Mouse (Mus musculus): ENCODE measurements around the gene Gna14. TPM values are rescaled to one million over a fixed set of nuclear protein-coding genes. Genes with fewer than 3 reads are reported as not detected.

Gene Gna14
- polyA plus RNA-seq, 1 experiment from 2014 or later, result 0.83 TPM

GRCm38 (mm10) chr19:16457127-16457526, 21.6 kb downstream of the Gna14 start:
- no peaks in the 10 kb centered on the region for H3K4me1 ChIP-seq
- H3K4me3 ChIP-seq, result no peak overlapping the region
- 79% methylated on average over 6 of the region's 6 CpGs for WGBS
- H3K4me2 ChIP-seq (replicated peaks), result no peak overlapping the region
- no peak overlapping the region for H3K9ac ChIP-seq
- no peaks in the 10 kb centered on the region for H3K27me3 ChIP-seq
- no peak overlapping the region for H3K27ac ChIP-seq
- ATAC-seq (ENCODE audit: insufficient number of reproducible peaks, insufficient read depth, low FRiP score, low TSS enrichment), result no peak
- H3K36me3 ChIP-seq, result no peaks in the 10 kb centered on the region
- no peaks in the 10 kb centered on the region for H3K9me3 ChIP-seq

- 64% methylated on average over 5 of the region's 5 CpGs for WGBS
- no peak overlapping the region for H3K4me3 ChIP-seq
- no peaks in the 10 kb centered on the region for H3K27me3 ChIP-seq
- no peak for ATAC-seq (ENCODE audit: insufficient number of reproducible peaks, insufficient read depth, low FRiP score, low TSS enrichment)
- no peak overlapping the region for H3K4me2 ChIP-seq (replicated peaks)
- no peaks in the 10 kb centered on the region for H3K4me1 ChIP-seq
- no peak overlapping the region for H3K27ac ChIP-seq
- no peak overlapping the region for H3K9ac ChIP-seq
- no peaks in the 10 kb centered on the region for H3K9me3 ChIP-seq
- no peaks in the 10 kb centered on the region for H3K36me3 ChIP-seq
Measured at GRCm38 (mm10) chr19:16459317-16459716, 23.8 kb downstream of the Gna14 start.

GRCm38 (mm10) chr19:16460292-16460691, 24.7 kb downstream of the Gna14 start:
- 57% methylated on average over 6 of the region's 6 CpGs for WGBS

GRCm38 (mm10) chr19:16460831-16461230, 25.3 kb downstream of the Gna14 start:
- Histone ChIP-seq H3K27ac (no peak overlapping the region), H3K4me1 (no peaks in the 10 kb centered on the region), H3K9ac (no peak overlapping the region), H3K4me2 (replicated peaks) (no peak overlapping the region), H3K9me3 (no peaks in the 10 kb centered on the region), H3K4me3 (no peak overlapping the region), H3K27me3 (no peaks in the 10 kb centered on the region), H3K36me3 (no peaks in the 10 kb centered on the region)
- no peak for ATAC-seq (ENCODE audit: insufficient number of reproducible peaks, insufficient read depth, low FRiP score, low TSS enrichment)
- WGBS, result 88% methylated on average over 14 of the region's 14 CpGs

More at GRCm38 (mm10) chr19:16460292-16460691, 24.7 kb downstream of the Gna14 start:
- H3K27me3 ChIP-seq, result no peaks in the 10 kb centered on the region
- H3K36me3 ChIP-seq, result no peaks in the 10 kb centered on the region
- no peaks in the 10 kb centered on the region for H3K9me3 ChIP-seq
- H3K9ac ChIP-seq, result no peak overlapping the region
- no peak overlapping the region for H3K4me3 ChIP-seq
- no peak overlapping the region for H3K27ac ChIP-seq
- H3K4me2 ChIP-seq (replicated peaks), result no peak overlapping the region
- H3K4me1 ChIP-seq, result no peaks in the 10 kb centered on the region
- ATAC-seq (ENCODE audit: insufficient number of reproducible peaks, insufficient read depth, low FRiP score, low TSS enrichment), result no peak

- Histone ChIP-seq H3K27ac (no peak overlapping the region), H3K4me1 (no peaks in the 10 kb centered on the region), H3K27me3 (no peaks in the 10 kb centered on the region), H3K9ac (no peak overlapping the region), H3K4me2 (replicated peaks) (no peak overlapping the region), H3K4me3 (no peak overlapping the region), H3K9me3 (no peaks in the 10 kb centered on the region), H3K36me3 (no peaks in the 10 kb centered on the region)
- ATAC-seq (ENCODE audit: insufficient number of reproducible peaks, insufficient read depth, low FRiP score, low TSS enrichment), result no peak
- WGBS, result 65% methylated on average over 9 of the region's 9 CpGs
Measured at GRCm38 (mm10) chr19:16462461-16462860, 26.9 kb downstream of the Gna14 start.

GRCm38 (mm10) chr19:16464730-16465129, 29.2 kb downstream of the Gna14 start:
- Histone ChIP-seq H3K27me3 (no peaks in the 10 kb centered on the region), H3K4me2 (replicated peaks) (no peak overlapping the region), H3K4me1 (no peaks in the 10 kb centered on the region), H3K9me3 (no peaks in the 10 kb centered on the region), H3K27ac (no peak overlapping the region), H3K36me3 (no peaks in the 10 kb centered on the region), H3K9ac (no peak overlapping the region), H3K4me3 (no peak overlapping the region)
- no peak for ATAC-seq (ENCODE audit: insufficient number of reproducible peaks, insufficient read depth, low FRiP score, low TSS enrichment)
- 72% methylated on average over 4 of the region's 4 CpGs for WGBS

GRCm38 (mm10) chr19:16468756-16469374, 33.3 kb downstream of the Gna14 start:
- Histone ChIP-seq H3K9ac (no peak overlapping the region), H3K36me3 (no peaks in the 10 kb centered on the region), H3K4me2 (replicated peaks) (no peak overlapping the region), H3K27ac (no peak overlapping the region), H3K4me1 (no peaks in the 10 kb centered on the region), H3K9me3 (peaks cover 2% of the 10 kb centered on the region; the same call in 1 of the 2 replicates), H3K27me3 (no peaks in the 10 kb centered on the region), H3K4me3 (no peak overlapping the region)
- no peak for ATAC-seq (ENCODE audit: insufficient number of reproducible peaks, insufficient read depth, low FRiP score, low TSS enrichment)
- WGBS, result 21% methylated on average over 2 of the region's 2 CpGs

GRCm38 (mm10) chr19:16472655-16473054, 37.1 kb downstream of the Gna14 start:
- no peak overlapping the region for H3K9ac ChIP-seq
- WGBS, result 79% methylated on average over 5 of the region's 5 CpGs
- H3K9me3 ChIP-seq, result peaks cover 4% of the 10 kb centered on the region; the same call in 1 of the 2 replicates
- no peak overlapping the region for H3K4me3 ChIP-seq
- H3K4me1 ChIP-seq, result no peaks in the 10 kb centered on the region
- no peak for ATAC-seq (ENCODE audit: insufficient number of reproducible peaks, insufficient read depth, low FRiP score, low TSS enrichment)
- H3K36me3 ChIP-seq, result no peaks in the 10 kb centered on the region
- H3K27ac ChIP-seq, result no peak overlapping the region
- H3K4me2 ChIP-seq (replicated peaks), result no peak overlapping the region
- no peaks in the 10 kb centered on the region for H3K27me3 ChIP-seq

- H3K9me3 ChIP-seq, result peaks cover 4% of the 10 kb centered on the region; the same call in 1 of the 2 replicates
- 82% methylated on average over 12 of the region's 12 CpGs for WGBS
- H3K4me3 ChIP-seq, result no peak overlapping the region
- H3K4me2 ChIP-seq (replicated peaks), result no peak overlapping the region
- ATAC-seq (ENCODE audit: insufficient number of reproducible peaks, insufficient read depth, low FRiP score, low TSS enrichment), result no peak
- no peak overlapping the region for H3K9ac ChIP-seq
- H3K36me3 ChIP-seq, result no peaks in the 10 kb centered on the region
- H3K4me1 ChIP-seq, result no peaks in the 10 kb centered on the region
- no peaks in the 10 kb centered on the region for H3K27me3 ChIP-seq
- H3K27ac ChIP-seq, result no peak overlapping the region
Measured at GRCm38 (mm10) chr19:16477314-16477946, 41.9 kb downstream of the Gna14 start.

- Histone ChIP-seq H3K9ac (no peak overlapping the region), H3K4me2 (replicated peaks) (no peak overlapping the region), H3K27ac (no peak overlapping the region), H3K4me3 (no peak overlapping the region), H3K27me3 (no peaks in the 10 kb centered on the region), H3K9me3 (peaks cover 4% of the 10 kb centered on the region; the same call in 1 of the 2 replicates), H3K4me1 (no peaks in the 10 kb centered on the region), H3K36me3 (no peaks in the 10 kb centered on the region)
- no peak for ATAC-seq (ENCODE audit: insufficient number of reproducible peaks, insufficient read depth, low FRiP score, low TSS enrichment)
- WGBS, result 57% methylated on average over 8 of the region's 8 CpGs
Measured at GRCm38 (mm10) chr19:16478186-16478607, 42.6 kb downstream of the Gna14 start.

GRCm38 (mm10) chr19:16482047-16482446, 46.5 kb downstream of the Gna14 start:
- WGBS, result 86% methylated on average over 3 of the region's 3 CpGs
- Histone ChIP-seq H3K9me3 (no peaks in the 10 kb centered on the region), H3K4me3 (no peak overlapping the region), H3K27me3 (no peaks in the 10 kb centered on the region), H3K4me2 (replicated peaks) (no peak overlapping the region), H3K27ac (no peak overlapping the region), H3K4me1 (no peaks in the 10 kb centered on the region), H3K9ac (no peak overlapping the region), H3K36me3 (no peaks in the 10 kb centered on the region)
- no peak for ATAC-seq (ENCODE audit: insufficient number of reproducible peaks, insufficient read depth, low FRiP score, low TSS enrichment)

- Histone ChIP-seq H3K9ac (no peak overlapping the region), H3K9me3 (no peaks in the 10 kb centered on the region), H3K4me2 (replicated peaks) (no peak overlapping the region), H3K4me3 (no peak overlapping the region), H3K27ac (no peak overlapping the region), H3K4me1 (no peaks in the 10 kb centered on the region), H3K27me3 (no peaks in the 10 kb centered on the region), H3K36me3 (no peaks in the 10 kb centered on the region)
- 80% methylated on average over 10 of the region's 10 CpGs for WGBS
- no peak for ATAC-seq (ENCODE audit: insufficient number of reproducible peaks, insufficient read depth, low FRiP score, low TSS enrichment)
Measured at GRCm38 (mm10) chr19:16484237-16484636, 48.7 kb downstream of the Gna14 start.

All from embryonic facial prominence, embryonic 12.5 days (tissue).